Mouse (Mus musculus) lung, adult 2 months (tissue): ENCODE measurements around the gene Neu3.

Experiments
- CTCF ChIP-seq: fragments of 200-500 bp; IDR thresholded peaks from 2 replicates; pipeline ENCODE4 v1.5.1; 2011; ENCODE audit warnings: mild to moderate bottlenecking, low read length, control low read depth; ENCODE audit not compliant: insufficient read depth
- POLR2A ChIP-seq: fragments of 200-500 bp; IDR thresholded peaks from 2 replicates; pipeline ENCODE4 v1.6.1; 2011; ENCODE audit warnings: low read depth, mild to moderate bottlenecking, control low read depth, low read length, borderline replicate concordance; ENCODE audit errors: extremely low read depth

GRCm38 (mm10) chr7:99863362-99863761 is 35.1 kb upstream of the Neu3 start, which contains the start of gene Spcs2:
- TF ChIP-seq CTCF (no peak), POLR2A (no peak)
